Mouse (Mus musculus) CH12.LX (cell line): Measurements from ENCODE around the gene Naa25. TPM values are rescaled to one million over a fixed set of nuclear protein-coding genes. Genes with fewer than 3 reads are reported as not detected.

Source experiments
- DNase-seq: peaks from one replicate; pipeline ENCODE4 v3.0.0-alpha.2; 2013; ENCODE audit errors: extremely low read depth
- H3K27ac ChIP-seq: 2 replicates; pipeline ENCODE4 v1.5.1; 2012; ENCODE audit warnings: low read depth, mild to moderate bottlenecking, control low read depth, moderate library complexity; ENCODE audit not compliant: insufficient read depth
- H3K27me3 ChIP-seq: replicated peaks from 2 replicates; pipeline ENCODE3; 2012; ENCODE audit warnings: inconsistent platforms
- H3K36me3 ChIP-seq, 2 experiments: replicated peaks in 1 of 2; 2 replicates each; pipeline versions ENCODE3 to v1.6.1; 2012; ENCODE audit warnings: inconsistent platforms in 1 of 2, low read length in 1 of 2, mild to moderate bottlenecking in 1 of 2, mixed read lengths in 1 of 2, moderate library complexity in 1 of 2; ENCODE audit not compliant: control insufficient read depth in 1 of 2, insufficient read depth in 1 of 2
- H3K4me1 ChIP-seq, 2 experiments: 2 replicates each; pipeline ENCODE4 v1.6.1; 2012; ENCODE audit warnings: inconsistent platforms in 1 of 2, moderate library complexity in 1 of 2; ENCODE audit not compliant: insufficient read depth in 2 of 2, control insufficient read depth in 1 of 2
- H3K4me2 ChIP-seq: 2 replicates; pipeline ENCODE4 v1.6.1; 2012; ENCODE audit warnings: low read depth, mild to moderate bottlenecking, control low read depth; ENCODE audit not compliant: poor library complexity, insufficient read depth, severe bottlenecking
- H3K4me3 ChIP-seq, 3 experiments: fragments of 150-350 bp in 1 of 3; sonication (generic) in 1 of 3; replicated peaks in 1 of 3; 2 replicates each; pipeline versions ENCODE3 to v1.5.1; 2011 to 2012; ENCODE audit warnings: low read depth in 2 of 3, low read length in 2 of 3, mild to moderate bottlenecking in 2 of 3, moderate library complexity in 2 of 3, control low read depth in 1 of 3, improper control_type of control experiment in 1 of 3, inconsistent platforms in 1 of 3, mixed read lengths in 1 of 3; ENCODE audit not compliant: poor library complexity in 1 of 3
- H3K79me2 ChIP-seq: replicated peaks from 2 replicates; pipeline ENCODE4 v1.6.1; 2012; ENCODE audit warnings: mild to moderate bottlenecking, moderate library complexity; ENCODE audit not compliant: control insufficient read depth, poor library complexity, insufficient read depth, severe bottlenecking; ENCODE audit errors: extremely low read depth
- H3K9ac ChIP-seq: 2 replicates; pipeline ENCODE4 v1.6.1; 2012; ENCODE audit warnings: low read depth, mild to moderate bottlenecking, control low read depth, moderate library complexity; ENCODE audit not compliant: insufficient read depth
- H3K9me3 ChIP-seq: replicated peaks from 2 replicates; pipeline ENCODE3; 2012; ENCODE audit warnings: low read length, inconsistent platforms, mixed read lengths
- CHD1 ChIP-seq: IDR thresholded peaks from 2 replicates; pipeline ENCODE4 v1.6.1; 2012; ENCODE audit warnings: low read depth, low read length, improper control_type of control experiment, inconsistent platforms
- CTCF ChIP-seq, 2 experiments: IDR thresholded peaks in 1 of 2; conservative IDR thresholded peaks in 1 of 2; 2 replicates each; pipeline ENCODE4 v1.5.1; 2011 to 2012; ENCODE audit warnings: low read depth in 2 of 2, low read length in 2 of 2, improper control_type of control experiment in 1 of 2, inconsistent platforms in 1 of 2, mild to moderate bottlenecking in 1 of 2, moderate library complexity in 1 of 2
- IRF4 ChIP-seq: IDR thresholded peaks from 2 replicates; pipeline ENCODE4 v1.6.1; 2014; ENCODE audit warnings: low read depth, mild to moderate bottlenecking, inconsistent platforms, low read length, improper control_type of control experiment
- KAT2A ChIP-seq: IDR thresholded peaks from 2 replicates; pipeline ENCODE4 v1.6.1; 2012; ENCODE audit warnings: low read length, improper control_type of control experiment, inconsistent platforms; ENCODE audit not compliant: insufficient replicate concordance
- MXI1 ChIP-seq: IDR thresholded peaks from 2 replicates; pipeline ENCODE4 v1.6.1; 2011; ENCODE audit warnings: mild to moderate bottlenecking, low read depth, low read length, improper control_type of control experiment
- NELFE ChIP-seq: IDR thresholded peaks from 2 replicates; pipeline ENCODE4 v1.6.1; 2011; ENCODE audit warnings: low read depth, low read length, improper control_type of control experiment
- POLR2AphosphoS2 ChIP-seq: IDR thresholded peaks from 2 replicates; pipeline ENCODE4 v1.6.1; 2011; ENCODE audit warnings: low read depth, low read length, improper control_type of control experiment
- RAD21 ChIP-seq: IDR thresholded peaks from 2 replicates; pipeline ENCODE4 v1.6.1; 2011; ENCODE audit warnings: low read depth, mild to moderate bottlenecking, low read length, improper control_type of control experiment, moderate library complexity
- RCOR1 ChIP-seq: conservative IDR thresholded peaks from 2 replicates; pipeline ENCODE4 v1.6.1; 2012; ENCODE audit warnings: low read depth, mild to moderate bottlenecking, inconsistent platforms, low read length, improper control_type of control experiment
- SMC3 ChIP-seq: IDR thresholded peaks from 2 replicates; pipeline ENCODE4 v1.6.1; 2011; ENCODE audit warnings: low read depth, low read length, improper control_type of control experiment
- ZKSCAN1 ChIP-seq: IDR thresholded peaks from 2 replicates; pipeline ENCODE4 v1.6.1; 2012; ENCODE audit warnings: low read depth, inconsistent platforms, low read length, improper control_type of control experiment, borderline replicate concordance
- dilution Hi-C: fragments of 300-500 bp; cut with MboI; formaldehyde crosslinking; loops from 2 replicates; pipeline ENCODE4 v1.14.3; 2020; ENCODE audit warnings: low sequenced_read_pairs; ENCODE audit not compliant: extremely low pct_unique_long_range_greater_than_20kb, extremely low pct_ligation_motif_present
- in situ Hi-C: fragments of 300-500 bp; cut with MboI; formaldehyde crosslinking; loops from 3 replicates; pipeline ENCODE4 v1.14.3; 2019; ENCODE audit warnings: low sequenced_read_pairs, low pct_ligation_motif_present, low pct_unique_long_range_greater_than_20kb, mixed read lengths
- polyA plus RNA-seq: library from polyadenylated mRNA; unstranded; fragments of >175 nt; gene quantifications from 2 replicates; pipeline ENCODE4 v1.2.1, GENCODE M21; 2012; ENCODE audit warnings: low read depth; ENCODE audit not compliant: insufficient read length
- total RNA-seq, 2 experiments: library from RNA; depleted of rRNA; stranded (reverse); fragments of 300-350 nt in 1 of 2; fragments of >200 nt in 1 of 2; gene quantifications; 2 replicates each; pipeline ENCODE4 v1.2.3; 2012 to 2014

The Naa25 gene
- total and polyA plus RNA-seq, 3 experiments = 41.3 to 60.3 (median 59.7) TPM

DNA sequence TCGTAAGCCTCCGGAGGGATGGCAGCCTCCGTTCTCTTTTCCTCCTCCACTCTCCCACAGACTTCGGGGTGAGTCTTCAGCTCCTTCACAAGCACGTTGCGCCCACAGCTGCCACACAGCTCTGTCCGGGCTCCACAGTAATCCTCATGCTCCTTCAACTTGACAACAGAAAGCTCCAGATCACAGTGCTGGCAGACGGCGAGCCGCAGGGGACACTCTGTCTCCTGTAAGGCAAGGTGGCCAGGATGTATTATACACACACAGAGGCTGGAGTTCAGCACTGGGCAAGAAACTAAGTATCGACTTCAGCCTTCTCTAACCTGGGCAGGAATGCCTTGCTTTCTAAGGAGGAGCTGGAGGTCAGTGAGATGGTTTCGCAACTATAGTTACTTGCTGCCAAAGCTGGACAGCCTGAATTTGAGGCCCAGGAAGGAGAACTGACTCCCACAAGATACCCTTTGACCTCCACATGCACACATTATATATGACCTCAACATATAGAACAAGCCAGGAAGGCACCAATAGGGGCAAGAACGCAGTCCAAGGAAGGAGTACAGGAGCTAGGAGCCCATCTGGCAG, 19.0 kb upstream of the Naa25 start:
- dilution Hi-C loops (no loop called here), in situ Hi-C loops (loop anchor here (10.0 kb wide), 1 partner anchor 174 kb away; the partner anchor contains the start of gene Rpl6)
- Histone ChIP-seq H3K27ac (no peak overlapping the region), H3K9ac (no peak overlapping the region), H3K4me1 (peaks cover 11 to 24% of the 10 kb centered on the region in 2 experiments), H3K4me2 (no peak overlapping the region), H3K79me2 (peaks cover 12% of the 10 kb centered on the region), H3K4me3 (no peak overlapping the region), H3K27me3 (no peaks in the 10 kb centered on the region), H3K9me3 (peaks cover 7% of the 10 kb centered on the region), H3K36me3 (peaks cover 70 to 84% of the 10 kb centered on the region in 2 experiments)
- TF ChIP-seq CHD1 (no peak), POLR2AphosphoS2 (no peak), ZKSCAN1 (no peak), IRF4 (no peak), NELFE (no peak), RCOR1 (no peak)
- no peak for DNase-seq

DNA sequence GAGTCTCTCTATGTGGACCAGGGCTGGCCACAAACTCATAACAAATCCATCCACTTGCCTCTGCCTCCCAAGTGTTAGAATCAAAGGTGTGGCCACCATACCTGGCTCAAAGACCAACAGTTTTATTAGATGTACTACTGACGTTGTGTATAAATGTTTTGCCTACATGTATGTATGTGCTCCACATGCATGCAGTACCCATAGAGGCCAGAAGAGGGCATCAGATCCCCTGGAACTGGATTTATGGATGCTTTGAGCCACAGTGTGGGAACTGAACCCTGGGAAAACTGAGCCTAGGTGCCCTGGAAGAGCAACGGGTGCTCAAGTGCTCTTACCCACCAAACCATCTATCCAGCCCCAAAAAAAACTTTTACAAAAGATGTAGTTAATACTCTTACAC, 17.0 kb upstream of the Naa25 start:
- Histone ChIP-seq H3K27me3 (no peaks in the 10 kb centered on the region), H3K36me3 (peaks cover 54 to 67% of the 10 kb centered on the region in 2 experiments), H3K27ac (no peak overlapping the region), H3K4me3 (no peak overlapping the region)
- TF ChIP-seq RAD21 (peak; percentile 22), MXI1 (no peak), CTCF (conservative IDR thresholded peaks at IDR 0.05 in 1 of 2, IDR thresholded peaks at IDR 0.05 in 1 of 2; ENCODE audit: low read depth in 2 of 2, low read length in 2 of 2) (peak; percentile 52 to 74), SMC3 (peak; percentile 16; the same call in 1 of the 2 replicates), KAT2A (no peak)
- TF ChIP-seq, all 38 proteins: peak for 3
- Histone ChIP-seq H3K79me2 (peaks cover 19% of the 10 kb centered on the region), H3K4me1 (peaks cover 11 to 26% of the 10 kb centered on the region in 2 experiments), H3K4me2 (no peak overlapping the region), H3K9ac (no peak overlapping the region), H3K9me3 (peaks cover 7% of the 10 kb centered on the region)
- in situ Hi-C loops (loop anchor here (5.0 kb wide), 1 partner anchor 83 kb away; no protein-coding TSS in a partner anchor), dilution Hi-C loops (no loop called here)
- DNase-seq = no peak
